Mouse (Mus musculus) kidney, embryonic 15.5 days (tissue): ENCODE data around the gene Gm10401. TPM values are rescaled to one million over a fixed set of nuclear protein-coding genes. Genes with fewer than 3 reads are reported as not detected.
A peak's percentile ranks its signal among the peaks of the same experiment; 100 is the strongest.

Experiments
- ATAC-seq: fragments of 200-750 bp; cut with Nextera tagmentation; replicated peaks from 2 replicates; pipeline ENCODE4 v1.8.0; 2017; ENCODE audit warnings: moderate TSS enrichment; ENCODE audit not compliant: low FRiP score
- H3K27ac ChIP-seq: fragments of 300-500 bp; sonication (generic); 2 replicates; pipeline ENCODE4 v1.5.1; 2015; ENCODE audit warnings: mild to moderate bottlenecking, inconsistent platforms
- H3K27me3 ChIP-seq: fragments of 300-500 bp; sonication (generic); 2 replicates; pipeline ENCODE4 v1.6.1; 2015; ENCODE audit warnings: inconsistent platforms
- H3K36me3 ChIP-seq: fragments of 300-500 bp; sonication (generic); 2 replicates; pipeline ENCODE4 v1.6.1; 2015; ENCODE audit warnings: inconsistent platforms
- H3K4me1 ChIP-seq: fragments of 300-500 bp; sonication (generic); 2 replicates; pipeline ENCODE4 v1.6.1; 2015; ENCODE audit warnings: inconsistent platforms
- H3K4me2 ChIP-seq: fragments of 300-500 bp; sonication (generic); 2 replicates; pipeline ENCODE4 v1.6.1; 2015; ENCODE audit warnings: moderate library complexity, mild to moderate bottlenecking, inconsistent platforms
- H3K4me3 ChIP-seq: fragments of 300-500 bp; sonication (generic); replicated peaks from 2 replicates; pipeline ENCODE4 v1.5.1; 2015; ENCODE audit warnings: mild to moderate bottlenecking, inconsistent platforms
- H3K9ac ChIP-seq: fragments of 300-500 bp; sonication (generic); 2 replicates; pipeline ENCODE4 v1.6.1; 2015; ENCODE audit warnings: mild to moderate bottlenecking, inconsistent platforms
- H3K9me3 ChIP-seq: fragments of 300-500 bp; sonication (generic); replicated peaks from 2 replicates; pipeline ENCODE4 v1.6.1; 2016; ENCODE audit warnings: inconsistent platforms
- WGBS: fragments of 180-500 bp; shearing (Covaris S2); methylation state at CpG from one replicate; pipeline ENCODE4 v1.1.7; 2015; ENCODE audit warnings: mixed read lengths; 5-methylcytosine and 5-hydroxymethylcytosine counted together
- polyA plus RNA-seq: library from polyadenylated mRNA; unstranded; fragments of >200 nt; fragmentation: Nextera tagmentation; extraction: Ambion mirVana; gene quantifications from 2 replicates; pipeline ENCODE4 v1.2.1, GENCODE M21; 2015

Gm10401 gene
- polyA plus RNA-seq, 1 experiment from 2014 or later, result 34.2 TPM

DNA sequence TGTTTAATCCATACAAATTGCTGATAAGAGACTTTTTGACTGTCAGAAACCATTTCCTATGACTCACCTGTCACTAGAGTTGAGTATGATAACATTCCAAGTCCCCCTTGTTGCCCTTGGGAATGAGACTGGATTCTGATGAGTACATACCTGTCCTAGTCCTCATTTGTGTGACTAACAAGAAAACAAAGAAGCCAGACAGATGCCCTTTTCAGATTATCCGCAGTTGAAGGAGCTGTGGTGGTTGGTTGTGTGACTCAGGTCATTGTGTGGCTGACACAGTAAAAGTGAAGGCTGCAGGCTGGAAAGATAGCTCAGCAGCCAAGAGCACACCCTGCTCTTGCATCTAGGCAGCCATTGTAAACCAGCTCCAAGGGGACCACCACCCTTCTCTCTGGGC is 35.5 kb downstream of the Gm10401 start:
- Histone ChIP-seq H3K36me3 (peaks cover 28% of the 10 kb centered on the region), H3K4me2 (no peak overlapping the region), H3K9me3 (no peaks in the 10 kb centered on the region), H3K4me1 (peaks cover 7% of the 10 kb centered on the region; the same call in 1 of the 2 replicates), H3K27me3 (no peaks in the 10 kb centered on the region), H3K4me3 (no peak overlapping the region), H3K9ac (no peak overlapping the region), H3K27ac (no peak overlapping the region)
- no peak for ATAC-seq
- WGBS, result 88% methylated on average over 1 of the region's 1 CpGs

DNA sequence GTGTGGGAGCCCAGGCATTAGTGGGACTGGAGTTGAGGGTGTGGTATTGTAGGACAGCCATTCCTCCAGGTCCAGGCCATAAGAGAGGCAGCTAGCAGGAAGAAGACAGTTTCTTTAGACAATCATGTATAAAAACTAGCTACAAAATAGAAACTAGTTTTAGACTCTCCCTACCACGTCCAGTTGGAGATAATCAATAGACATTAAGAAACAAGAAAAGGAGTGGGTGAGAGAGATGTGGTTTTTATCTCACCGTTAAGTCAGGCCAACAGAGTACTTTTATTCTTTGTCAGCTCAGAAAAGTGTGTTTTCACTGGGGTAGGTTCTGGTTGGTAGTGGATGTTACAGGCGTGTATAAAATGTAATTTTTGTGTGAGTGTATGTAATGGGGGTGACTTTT is 37.1 kb downstream of the Gm10401 start:
- no peak overlapping the region for H3K9ac ChIP-seq
- no peaks in the 10 kb centered on the region for H3K27me3 ChIP-seq
- 87% methylated on average over 3 of the region's 3 CpGs for WGBS
- no peak overlapping the region for H3K27ac ChIP-seq
- H3K9me3 ChIP-seq, result no peaks in the 10 kb centered on the region
- H3K4me1 ChIP-seq, result peaks cover 7% of the 10 kb centered on the region; the same call in 1 of the 2 replicates
- H3K4me3 ChIP-seq, result no peak overlapping the region
- H3K36me3 ChIP-seq, result peaks cover 28% of the 10 kb centered on the region
- ATAC-seq, result no peak
- no peak overlapping the region for H3K4me2 ChIP-seq

DNA sequence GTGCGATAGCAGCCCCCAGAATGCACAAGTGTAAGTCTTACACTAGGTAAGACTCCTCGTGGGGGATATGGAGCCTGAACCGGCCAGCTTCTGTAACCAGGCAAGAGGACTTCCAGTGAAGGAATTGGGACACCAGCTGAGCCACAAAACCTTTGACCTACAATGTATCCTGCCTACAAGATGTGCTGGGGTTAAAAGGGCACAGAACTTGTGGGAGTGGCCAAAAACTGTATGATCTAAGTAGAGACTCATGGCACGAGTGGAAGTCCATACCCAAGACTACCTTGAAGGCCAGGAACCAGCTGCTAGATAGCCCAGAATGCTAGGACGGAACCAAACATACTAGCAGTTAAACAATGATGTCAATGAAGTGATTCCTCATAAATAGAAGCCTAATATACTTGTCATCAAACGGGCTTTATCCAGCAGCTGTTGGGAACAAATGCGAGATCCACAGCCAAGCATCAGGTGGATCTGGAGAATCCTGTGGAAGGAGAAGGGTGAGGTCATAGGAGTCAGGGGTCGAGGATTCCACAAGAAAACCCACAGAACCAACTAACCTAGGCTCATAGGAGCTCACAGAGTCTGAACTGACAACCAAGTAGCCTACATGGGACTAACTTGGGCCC is 37.9 kb downstream of the Gm10401 start:
- H3K9ac ChIP-seq, result no peak overlapping the region
- H3K4me2 ChIP-seq, result no peak overlapping the region
- H3K4me3 ChIP-seq, result no peak overlapping the region
- peaks cover 28% of the 10 kb centered on the region for H3K36me3 ChIP-seq
- no peaks in the 10 kb centered on the region for H3K9me3 ChIP-seq
- peaks cover 7% of the 10 kb centered on the region; the same call in 1 of the 2 replicates for H3K4me1 ChIP-seq
- ATAC-seq, result no peak
- 84% methylated on average over 8 of the region's 8 CpGs for WGBS
- H3K27me3 ChIP-seq, result no peaks in the 10 kb centered on the region
- H3K27ac ChIP-seq, result no peak overlapping the region

DNA sequence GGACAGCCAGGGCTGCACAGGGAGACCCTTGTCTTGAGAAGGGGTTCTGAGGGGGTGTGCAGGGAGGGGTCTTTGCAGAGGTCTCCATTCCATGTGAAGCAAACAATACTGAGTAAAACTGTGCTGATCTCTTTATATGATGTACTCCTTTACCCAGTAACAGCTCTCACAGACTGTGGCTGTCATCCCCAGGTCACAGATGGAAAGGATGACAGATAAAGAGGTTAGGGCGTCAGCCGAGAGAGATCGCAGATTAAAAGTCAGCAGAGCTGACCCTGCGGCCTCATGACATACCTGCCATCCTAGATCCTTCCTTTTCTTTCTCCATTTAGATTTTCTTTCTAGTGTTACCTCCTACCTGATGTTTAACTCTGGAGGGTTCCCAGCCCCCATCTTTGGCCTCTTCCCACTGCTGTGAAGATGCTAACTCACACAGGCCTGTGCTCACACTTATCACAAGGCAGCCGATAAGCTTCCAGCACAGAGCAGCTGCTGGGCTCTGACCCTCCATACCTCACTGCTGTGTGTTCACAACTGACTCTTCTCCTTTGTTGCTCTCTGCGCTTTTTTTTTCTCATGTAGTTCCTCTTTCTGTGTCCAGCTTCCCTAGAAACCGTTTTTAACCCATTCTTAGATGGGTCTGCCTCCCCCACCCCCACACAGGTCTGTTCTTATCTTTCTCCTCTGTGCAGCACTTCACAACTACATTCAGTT is 39.4 kb downstream of the Gm10401 start:
- WGBS, result 81% methylated on average over 7 of the region's 7 CpGs
- H3K4me3 ChIP-seq, result no peak overlapping the region
- H3K9me3 ChIP-seq, result no peaks in the 10 kb centered on the region
- H3K27me3 ChIP-seq, result no peaks in the 10 kb centered on the region
- H3K36me3 ChIP-seq, result peaks cover 20% of the 10 kb centered on the region; the same call in 1 of the 2 replicates
- no peak overlapping the region for H3K9ac ChIP-seq
- H3K27ac ChIP-seq, result peak overlapping the region; percentile 19; the same call in 1 of the 2 replicates
- no peak for ATAC-seq
- no peak overlapping the region for H3K4me2 ChIP-seq
- H3K4me1 ChIP-seq, result peaks cover 12% of the 10 kb centered on the region

- no peak for ATAC-seq
- no peak overlapping the region for H3K9ac ChIP-seq
- no peaks in the 10 kb centered on the region for H3K27me3 ChIP-seq
- H3K4me1 ChIP-seq, result peaks cover 23% of the 10 kb centered on the region
- no peak overlapping the region for H3K4me2 ChIP-seq
- WGBS, result 86% methylated on average over 4 of the region's 4 CpGs
- H3K9me3 ChIP-seq, result no peaks in the 10 kb centered on the region
- peaks cover 9% of the 10 kb centered on the region; the same call in 1 of the 2 replicates for H3K36me3 ChIP-seq
- H3K27ac ChIP-seq, result no peak overlapping the region
- H3K4me3 ChIP-seq, result no peak overlapping the region
Observed at GRCm38 (mm10) chr5:115057153-115057552, 40.9 kb downstream of the Gm10401 start.

DNA sequence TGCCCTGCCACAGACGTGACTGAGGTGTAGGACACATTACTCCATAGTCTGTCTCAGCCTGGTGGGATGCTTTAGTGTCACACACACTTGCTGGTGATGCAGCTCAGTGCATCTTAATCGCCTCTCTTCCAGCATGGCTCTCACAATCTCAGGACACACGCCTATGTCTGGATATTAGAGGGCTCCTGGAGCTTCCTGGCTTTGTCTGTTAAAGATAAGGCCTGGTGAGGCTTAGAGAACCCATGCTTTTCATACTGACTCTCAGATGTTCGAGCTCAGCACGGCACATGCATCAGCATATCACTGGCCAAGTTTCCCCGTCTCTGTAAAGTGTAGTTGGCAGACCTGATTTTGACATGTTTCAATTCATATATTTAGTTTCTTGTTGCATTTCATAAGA is 42.7 kb downstream of the Gm10401 start:
- no peak overlapping the region for H3K4me2 ChIP-seq
- ATAC-seq, result no peak
- no peak overlapping the region for H3K27ac ChIP-seq
- no peak overlapping the region for H3K4me3 ChIP-seq
- no peaks in the 10 kb centered on the region for H3K9me3 ChIP-seq
- WGBS, result 81% methylated on average over 6 of the region's 6 CpGs
- no peaks in the 10 kb centered on the region for H3K36me3 ChIP-seq
- H3K9ac ChIP-seq, result no peak overlapping the region
- H3K27me3 ChIP-seq, result no peaks in the 10 kb centered on the region
- H3K4me1 ChIP-seq, result peaks cover 37% of the 10 kb centered on the region

DNA sequence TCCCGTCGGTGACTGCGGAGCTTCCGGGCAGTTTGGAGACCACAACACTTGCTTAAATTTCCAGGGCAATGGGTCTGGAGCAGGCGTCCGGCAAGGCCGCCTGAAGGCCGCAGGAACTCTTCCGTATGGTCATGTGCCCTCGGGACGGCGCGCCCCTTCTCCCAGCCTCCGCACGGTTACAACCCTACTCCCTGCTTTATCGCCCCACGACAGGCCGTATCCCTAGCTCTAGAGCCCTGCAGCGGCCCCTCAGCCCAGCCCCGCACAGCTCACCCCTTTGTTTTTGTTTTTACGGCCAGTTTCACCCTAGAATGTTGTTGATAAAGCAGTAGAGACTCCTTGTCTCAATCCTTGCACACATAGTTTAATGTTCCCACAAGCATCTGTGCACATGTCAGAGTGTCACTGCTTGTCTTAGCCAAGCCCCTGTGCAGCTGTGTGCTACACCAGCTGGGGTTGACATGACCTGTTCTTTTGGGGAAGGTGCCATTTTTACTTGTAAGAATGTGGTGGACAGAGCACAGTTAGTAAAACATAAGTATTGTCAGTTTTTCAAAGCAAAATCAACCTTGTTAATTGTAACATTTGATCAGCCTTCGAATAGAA is 44.2 kb downstream of the Gm10401 start:
- Histone ChIP-seq H3K9ac (no peak overlapping the region), H3K36me3 (no peaks in the 10 kb centered on the region), H3K4me2 (no peak overlapping the region), H3K4me1 (peaks cover 38% of the 10 kb centered on the region), H3K27me3 (no peaks in the 10 kb centered on the region), H3K27ac (peak overlapping the region; percentile 46; the same call in 1 of the 2 replicates), H3K9me3 (no peaks in the 10 kb centered on the region), H3K4me3 (no peak overlapping the region)
- ATAC-seq, result no peak
- WGBS, result 48% methylated on average over 22 of the region's 22 CpGs

DNA sequence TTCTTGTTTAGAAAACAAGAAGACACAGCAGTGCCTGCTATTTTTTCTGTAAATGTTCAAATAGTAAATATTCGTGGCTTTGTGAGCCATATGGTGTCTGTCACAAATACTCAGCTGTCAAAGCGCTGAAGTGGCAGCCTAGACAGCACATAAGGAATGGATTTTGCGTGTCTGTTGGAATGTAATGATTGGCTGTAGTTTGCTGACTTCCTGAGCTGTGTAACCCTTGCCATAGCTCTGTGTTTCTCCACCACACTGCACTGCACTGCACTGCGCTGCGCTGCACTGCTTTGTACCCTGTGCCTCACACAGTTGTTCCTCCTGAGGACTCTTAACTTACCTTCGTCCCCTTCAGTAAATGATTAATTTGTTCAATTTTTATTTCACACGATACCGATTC is 45.5 kb downstream of the Gm10401 start:
- no peak overlapping the region for H3K4me3 ChIP-seq
- ATAC-seq, result peak; percentile 80; the same call in 1 of the 2 replicates
- 63% methylated on average over 8 of the region's 8 CpGs for WGBS

DNA sequence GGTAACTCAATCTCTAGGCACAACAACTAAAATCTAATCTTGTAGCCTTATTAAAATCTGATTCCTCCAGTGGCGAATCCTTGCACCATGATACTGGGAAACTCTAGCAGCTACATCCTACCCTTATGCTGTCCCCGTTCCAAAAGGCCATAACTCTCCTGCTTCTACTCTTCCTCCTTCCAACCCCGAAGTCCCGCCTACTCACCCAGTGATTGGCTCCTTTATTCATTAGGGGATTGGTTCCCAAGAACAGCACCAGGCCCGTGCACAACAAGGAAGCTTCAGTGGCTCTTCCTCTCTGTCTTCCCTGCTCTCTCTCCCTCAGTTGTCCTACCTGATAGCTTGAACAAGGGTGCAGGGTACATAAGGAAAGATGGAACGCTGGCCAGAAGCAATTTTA is 47.3 kb downstream of the Gm10401 start:
- 78% methylated on average over 6 of the region's 6 CpGs for WGBS
- Histone ChIP-seq H3K9ac (no peak overlapping the region), H3K4me3 (no peak overlapping the region), H3K27ac (no peak overlapping the region), H3K36me3 (no peaks in the 10 kb centered on the region), H3K4me1 (peaks cover 38% of the 10 kb centered on the region), H3K27me3 (no peaks in the 10 kb centered on the region), H3K4me2 (no peak overlapping the region), H3K9me3 (no peaks in the 10 kb centered on the region)
- no peak for ATAC-seq

More for the DNA sequence above, 45.5 kb downstream of the Gm10401 start:
- H3K4me1 ChIP-seq, result peaks cover 38% of the 10 kb centered on the region
- no peaks in the 10 kb centered on the region for H3K27me3 ChIP-seq
- H3K9me3 ChIP-seq, result no peaks in the 10 kb centered on the region
- H3K4me2 ChIP-seq, result no peak overlapping the region
- H3K36me3 ChIP-seq, result no peaks in the 10 kb centered on the region
- H3K27ac ChIP-seq, result peak overlapping the region; percentile 46
- no peak overlapping the region for H3K9ac ChIP-seq

DNA sequence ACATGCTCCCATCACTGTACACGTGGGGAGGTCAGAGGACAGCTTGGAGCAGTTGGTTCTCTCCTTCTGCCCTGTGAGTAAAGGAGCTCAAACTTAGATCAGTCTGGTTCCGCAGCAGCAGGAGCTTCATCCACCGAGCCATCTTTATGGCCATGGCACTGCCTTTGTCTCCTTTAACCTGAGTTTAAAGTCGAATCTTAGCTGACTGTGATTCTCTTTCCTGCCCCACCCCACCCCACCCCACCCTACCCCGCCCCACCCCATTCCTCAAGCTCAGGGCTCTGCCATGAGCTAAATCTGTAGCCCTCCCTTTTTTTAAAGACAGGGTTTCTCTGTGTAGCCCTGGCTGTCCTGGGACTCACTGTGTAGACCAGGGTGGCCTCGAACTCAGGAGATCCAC is 48.4 kb downstream of the Gm10401 start:
- no peak for ATAC-seq
- H3K4me2 ChIP-seq, result no peak overlapping the region
- H3K9ac ChIP-seq, result no peak overlapping the region
- 71% methylated on average over 6 of the region's 6 CpGs for WGBS
- H3K9me3 ChIP-seq, result no peaks in the 10 kb centered on the region
- H3K4me3 ChIP-seq, result no peak overlapping the region
- H3K36me3 ChIP-seq, result peaks cover 6% of the 10 kb centered on the region; the same call in 1 of the 2 replicates
- no peak overlapping the region for H3K27ac ChIP-seq
- H3K4me1 ChIP-seq, result peaks cover 38% of the 10 kb centered on the region
- no peaks in the 10 kb centered on the region for H3K27me3 ChIP-seq
